11 mouse cellular contexts compared by ENCODE assay signal in the genomic region with DNA sequence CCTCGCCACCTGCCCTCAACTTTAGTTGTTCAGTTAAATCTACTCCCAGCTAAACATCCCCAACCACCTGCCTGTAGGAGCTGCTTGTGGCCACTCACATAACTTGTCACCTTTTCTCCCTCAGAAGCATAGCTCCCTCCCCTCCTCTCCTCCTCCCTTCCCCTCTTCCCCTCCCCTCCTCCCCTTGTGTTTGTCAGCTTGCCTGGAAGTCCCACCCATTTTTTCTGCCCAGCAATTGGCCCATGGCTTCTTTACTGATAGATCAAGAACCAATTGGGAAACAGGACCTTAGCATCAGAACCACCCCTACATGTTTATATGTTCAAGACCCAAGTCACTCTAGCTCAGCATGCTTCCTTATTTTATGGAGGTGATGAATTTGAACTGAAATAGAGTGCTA. TPM values are rescaled to one million over a fixed set of nuclear protein-coding genes. Genes with fewer than 3 reads are reported as not detected.
A peak's percentile ranks its signal among the peaks of the same experiment; 100 is the strongest.
DNase-seq lines count a peak whose midpoint lies in the region; ATAC-seq and TF ChIP-seq lines count a peak whose summit lies in the region.
"Had no signal": no experiment of that assay in that cellular context is flagged by ENCODE, and none has a peak within 500 bp of the region (broad histone marks: within the 10 kb centered on the region; RNA-seq: fewer than 3 reads in every experiment).

No protein-coding gene starts in this region.

- H3K4me1 ChIP-seq in kidney, embryonic 15.5 days = peaks cover 13% of the 10 kb centered on the region
- peaks cover 56% of the 10 kb centered on the region for H3K4me1 ChIP-seq in E14TG2a.4 (replicated peaks; ENCODE audit: low read depth, low read length)
- peaks cover 11% of the 10 kb centered on the region for H3K4me1 ChIP-seq in liver, embryonic 11.5 days (replicated peaks; ENCODE audit: control insufficient read depth, insufficient read depth, low read length)

- no peak overlapping the region for H3K4me2 ChIP-seq in kidney, embryonic 15.5 days
- H3K4me2 ChIP-seq in liver, embryonic 11.5 days = no peak overlapping the region
- H3K4me2 ChIP-seq: forebrain, embryonic 12.5 days had no signal

- WGBS in kidney, embryonic 15.5 days = 88% methylated on average over 1 of the region's 1 CpGs
- 48% methylated on average over 1 of the region's 1 CpGs for WGBS in liver, embryonic 11.5 days

- no peaks in the 10 kb centered on the region for H3K36me3 ChIP-seq in kidney, embryonic 15.5 days
- H3K36me3 ChIP-seq in E14TG2a.4 (ENCODE audit: insufficient read depth, low read length) = no peaks in the 10 kb centered on the region
- H3K36me3 ChIP-seq in liver, embryonic 11.5 days (ENCODE audit: control insufficient read depth, insufficient read depth, low read length) = no peaks in the 10 kb centered on the region
- H3K36me3 ChIP-seq: forebrain, embryonic 12.5 days had no signal

- H3K27ac ChIP-seq in kidney, embryonic 15.5 days = peak overlapping the region; percentile 52
- H3K27ac ChIP-seq in liver, embryonic 11.5 days (ENCODE audit: low read depth, low read length) = no peak overlapping the region
- H3K27ac ChIP-seq: forebrain, embryonic 12.5 days had no signal

- no peak; the same call in 1 of the 2 replicates for ATAC-seq in kidney, embryonic 15.5 days (replicated peaks; ENCODE audit: low FRiP score)
- peak; percentile 71 for ATAC-seq in liver, embryonic 11.5 days (replicated peaks; ENCODE audit: low FRiP score)
- ATAC-seq in granulocyte monocyte progenitor cell, adult 5-6 weeks (replicated peaks; ENCODE audit: poor library complexity, severe bottlenecking) = no peak

- TF ChIP-seq CTCF in E14TG2a.4 (conservative IDR thresholded peaks at IDR 0.05; ENCODE audit: low read length) = no peak

- H3K9me3 ChIP-seq in kidney, embryonic 15.5 days (replicated peaks) = no peaks in the 10 kb centered on the region
- H3K9me3 ChIP-seq in E14TG2a.4 (ENCODE audit: low read length) = no peaks in the 10 kb centered on the region
- H3K9me3 ChIP-seq in liver, embryonic 11.5 days (ENCODE audit: control insufficient read depth, low read length) = no peaks in the 10 kb centered on the region
- H3K9me3 ChIP-seq: forebrain, embryonic 12.5 days had no signal

- H3K9ac ChIP-seq in kidney, embryonic 15.5 days = no peak overlapping the region
- H3K9ac ChIP-seq in liver, embryonic 11.5 days (ENCODE audit: low read depth, low read length) = no peak overlapping the region
- H3K9ac ChIP-seq: forebrain, embryonic 12.5 days had no signal

- no peak for DNase-seq in kidney, postnatal 14 days
- peak; percentile 86 for DNase-seq in ZHBTc4 (ENCODE audit: low read depth, low spot score)
- no peak for DNase-seq in liver, embryonic 11.5 days (ENCODE audit: low spot score)
- no peak for DNase-seq in urinary bladder, postnatal 25 days (ENCODE audit: low spot score)
- DNase-seq: cerebellum, postnatal 25 days; right cerebral cortex, postnatal 14 days; thymus, adult 2 months had no signal

- no peak overlapping the region for H3K4me3 ChIP-seq in kidney, embryonic 15.5 days (replicated peaks)
- 0 out of 2 replicates have a peak overlapping the region, but pooled peaks have one; percentile 4 for H3K4me3 ChIP-seq in E14TG2a.4 (replicated peaks; ENCODE audit: low read length)
- H3K4me3 ChIP-seq in liver, embryonic 11.5 days (ENCODE audit: low read depth, low read length) = no peak overlapping the region
- H3K4me3 ChIP-seq: forebrain, embryonic 12.5 days had no signal

- H3K27me3 ChIP-seq in kidney, embryonic 15.5 days = no peaks in the 10 kb centered on the region
- H3K27me3 ChIP-seq in E14TG2a.4 (ENCODE audit: insufficient read depth, low read length) = no peaks in the 10 kb centered on the region
- no peaks in the 10 kb centered on the region for H3K27me3 ChIP-seq in liver, embryonic 11.5 days (replicated peaks; ENCODE audit: control insufficient read depth, insufficient read depth, low read length)
- H3K27me3 ChIP-seq: forebrain, embryonic 12.5 days had no signal

RNA-seq across cellular contexts. Expression of a gene that starts 22.9 kb away (rescaled TPM):
- 557 and 571 TPM in 2 replicates for polyA plus RNA-seq in kidney, embryonic 15.5 days (2015; fragmentation: Nextera tagmentation; extraction: Ambion mirVana)
- 107 and 118 TPM in 2 replicates for polyA plus RNA-seq in liver, embryonic 11.5 days (2014; fragmentation: Nextera tagmentation; extraction: Ambion mirVana)
- total RNA-seq in granulocyte monocyte progenitor cell, adult 5-6 weeks (2014; fragmentation: Nextera tagmentation) = 2.7 TPM in 1 of 2 replicates, not detected in the other
- total RNA-seq in granulocyte monocyte progenitor cell, adult 5-6 weeks (2017) = 0.56 TPM in 1 of 2 replicates, not detected in the other
